Mouse (Mus musculus) E14TG2a.4 (cell line): ENCODE results near the gene Mtch1.

Source experiments
- CTCF ChIP-seq: conservative IDR thresholded peaks from 2 replicates; pipeline ENCODE4 v1.5.1; 2014; ENCODE audit warnings: low read length
- NANOG ChIP-seq: IDR thresholded peaks from 2 replicates; pipeline ENCODE4 v1.6.1; 2014; ENCODE audit warnings: borderline replicate concordance, low read length, mixed read lengths
- POU5F1 ChIP-seq: IDR thresholded peaks from 2 replicates; pipeline ENCODE4 v1.6.1; 2014; ENCODE audit warnings: low read length, borderline replicate concordance

GRCm38 (mm10) chr17:29375871-29376270 lies 28.1 kb upstream of the Mtch1 start:
- TF ChIP-seq CTCF (no peak), NANOG (no peak), POU5F1 (no peak)
